Mouse (Mus musculus) ES-E14 (cell line): ENCODE data around the gene Eps8l2.

ENCODE experiments used
- CHD2 ChIP-seq: IDR thresholded peaks from 2 replicates; pipeline ENCODE4 v1.6.1; 2014; ENCODE audit warnings: mild to moderate bottlenecking, low read depth, low read length, inconsistent platforms
- MAFK ChIP-seq: IDR thresholded peaks from 2 replicates; pipeline ENCODE4 v1.6.1; 2014; ENCODE audit warnings: mild to moderate bottlenecking, low read depth, low read length, inconsistent platforms; ENCODE audit not compliant: insufficient read depth
- ZNF384 ChIP-seq: IDR thresholded peaks from 2 replicates; pipeline ENCODE4 v1.6.1; 2012; ENCODE audit warnings: low read depth, low read length, inconsistent platforms

DNA sequence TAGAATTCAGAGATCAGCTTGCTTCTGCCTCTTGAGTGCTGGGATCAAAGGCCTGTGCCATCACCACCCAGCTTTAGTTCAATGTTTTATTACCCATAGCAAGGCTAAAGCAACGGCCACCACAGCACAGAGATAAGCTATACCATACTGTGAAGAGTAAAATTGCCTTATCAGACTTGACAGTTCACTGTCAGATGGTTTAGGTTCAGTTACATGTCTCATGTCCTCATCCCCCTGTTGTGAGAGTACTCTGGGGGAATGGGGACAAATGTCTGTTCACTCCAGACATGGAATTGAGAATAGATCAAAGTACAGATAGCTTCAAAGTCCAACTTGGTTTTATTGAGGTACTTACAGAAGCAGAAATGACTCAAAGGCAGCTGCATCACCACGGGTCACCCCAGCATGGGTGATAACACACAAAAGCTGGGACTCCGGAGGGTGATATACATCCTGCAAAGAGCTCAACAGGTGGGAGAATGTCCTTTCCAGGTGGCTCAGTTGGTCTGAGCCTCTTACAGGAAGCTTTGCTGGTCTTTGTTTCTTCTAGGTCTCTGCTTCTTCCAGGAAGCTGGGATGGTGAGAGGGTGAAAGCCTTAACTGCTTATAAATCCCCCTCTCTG lies 49.9 kb downstream of the Eps8l2 start:
- TF ChIP-seq CHD2 = no peak
- TF ChIP-seq ZNF384 = no peak
- no peak for TF ChIP-seq MAFK
